Mouse (Mus musculus): ENCODE measurements around the gene Ano6.

DNA sequence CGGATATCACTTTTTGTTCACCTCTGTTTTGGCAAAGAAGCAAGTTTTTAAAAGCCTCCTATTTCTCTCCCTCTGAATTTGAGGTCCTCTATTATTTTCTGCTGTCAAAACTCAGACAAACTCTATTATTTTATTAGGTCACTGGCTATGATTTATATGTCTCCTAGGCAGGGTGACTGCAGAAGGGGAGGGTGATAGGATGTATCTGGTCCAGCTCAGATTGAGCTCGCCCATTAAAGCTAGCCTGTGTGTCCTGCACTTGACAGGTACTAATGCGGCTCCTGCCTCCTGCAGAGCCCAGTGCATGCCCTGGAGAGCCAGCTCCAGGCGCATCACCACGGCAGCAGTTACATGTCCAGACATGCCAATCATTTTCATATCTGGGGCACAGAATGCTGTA, 44.1 kb upstream of the Ano6 start:
- TF ChIP-seq CTCF (IDR thresholded peaks at IDR 0.05; ENCODE audit: borderline replicate concordance, insufficient read depth, low read depth, low read length) (no peak), POLR2A (IDR thresholded peaks at IDR 0.05; ENCODE audit: borderline replicate concordance, insufficient read depth, low read length) (no peak)

All from cerebellum, adult 2 months (tissue).